19 mouse cellular contexts compared by ENCODE assay signal in the genomic region with DNA sequence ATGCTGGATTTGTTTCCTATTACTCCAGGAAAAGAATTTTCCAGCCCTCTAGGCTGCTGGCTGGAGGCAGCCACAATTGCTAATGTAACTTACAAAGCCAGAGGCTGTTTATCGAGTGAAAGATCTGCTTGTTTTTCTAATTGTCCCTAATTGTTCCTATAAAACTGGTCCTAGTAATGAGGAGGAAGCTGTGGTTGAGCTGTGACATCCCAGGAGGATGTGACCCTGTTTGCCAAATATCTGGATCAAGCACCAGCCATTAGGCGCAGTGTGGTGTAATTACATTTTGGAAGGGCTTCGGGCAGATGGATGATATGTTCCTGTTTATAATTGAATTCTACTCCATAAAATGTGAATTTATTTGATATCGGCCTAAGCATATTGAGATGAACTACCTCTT.
DNase-seq lines count a peak whose midpoint lies in the region; ATAC-seq and TF ChIP-seq lines count a peak whose summit lies in the region.
"Had no signal": no experiment of that assay in that cellular context is flagged by ENCODE, and none has a peak within 500 bp of the region (broad histone marks: within the 10 kb centered on the region; RNA-seq: fewer than 3 reads in every experiment).

No protein-coding gene starts in this region.

- H3K4me3 ChIP-seq in heart, embryonic 10.5 days: no peak overlapping the region
- H3K4me3 ChIP-seq in testis, adult 2 months (ENCODE audit: control insufficient read depth, low read depth, low read length): no peak overlapping the region
- no peak overlapping the region for H3K4me3 ChIP-seq in heart, embryonic 14.5 days (ENCODE audit: control insufficient read depth in 1 of 2, insufficient read depth in 1 of 2, low read depth in 1 of 2, low read length in 2 of 2)
- H3K4me3 ChIP-seq: forebrain, embryonic 15.5 days; hindbrain, embryonic 12.5 days; midbrain, embryonic 15.5 days; neural tube, embryonic 15.5 days; stomach, embryonic 15.5 days had no signal

- no peaks in the 10 kb centered on the region for H3K27me3 ChIP-seq in heart, embryonic 10.5 days (ENCODE audit: insufficient read depth, poor library complexity, severe bottlenecking)
- H3K27me3 ChIP-seq in testis, adult 2 months (ENCODE audit: control insufficient read depth, insufficient read depth, low read length): no peaks in the 10 kb centered on the region
- H3K27me3 ChIP-seq in heart, embryonic 14.5 days (ENCODE audit: control insufficient read depth, insufficient read depth, low read length): no peaks in the 10 kb centered on the region
- H3K27me3 ChIP-seq: forebrain, embryonic 15.5 days; midbrain, embryonic 15.5 days; neural tube, embryonic 15.5 days; Patski; stomach, embryonic 15.5 days had no signal

- 0 out of 2 replicates have a peak overlapping the region, but pooled peaks have one; percentile 10 for H3K9ac ChIP-seq in heart, embryonic 14.5 days (ENCODE audit: low read length)
- H3K9ac ChIP-seq: forebrain, embryonic 15.5 days; hindbrain, embryonic 12.5 days; midbrain, embryonic 15.5 days; neural tube, embryonic 15.5 days; stomach, embryonic 15.5 days had no signal

- TF ChIP-seq CTCF in testis, adult 2 months (IDR thresholded peaks at IDR 0.05; ENCODE audit: control insufficient read depth, insufficient read depth, insufficient replicate concordance, low read depth, low read length): no peak

- no peaks in the 10 kb centered on the region for H3K9me3 ChIP-seq in heart, embryonic 10.5 days
- H3K9me3 ChIP-seq in heart, embryonic 14.5 days (ENCODE audit: control insufficient read depth, low read length): no peaks in the 10 kb centered on the region
- H3K9me3 ChIP-seq: forebrain, embryonic 15.5 days; hindbrain, embryonic 12.5 days; midbrain, embryonic 15.5 days; neural tube, embryonic 15.5 days; stomach, embryonic 15.5 days had no signal

- peak overlapping the region; percentile 86 for H3K27ac ChIP-seq in heart, embryonic 10.5 days
- peak overlapping the region; percentile 46; the same call in 1 of the 2 replicates for H3K27ac ChIP-seq in testis, adult 2 months (ENCODE audit: control insufficient read depth, insufficient read depth, low read depth, low read length)
- peak overlapping the region; percentile 55 to 81 for H3K27ac ChIP-seq in heart, embryonic 14.5 days (replicated peaks in 1 of 2; ENCODE audit: control insufficient read depth in 1 of 2, insufficient read depth in 1 of 2, low read depth in 2 of 2, low read length in 2 of 2)
- H3K27ac ChIP-seq: forebrain, embryonic 15.5 days; hindbrain, embryonic 12.5 days; midbrain, embryonic 15.5 days; stomach, embryonic 15.5 days had no signal

- H3K4me2 ChIP-seq in heart, embryonic 14.5 days (ENCODE audit: low read length): peak overlapping the region; percentile 30; the same call in 1 of the 2 replicates
- H3K4me2 ChIP-seq: forebrain, embryonic 15.5 days; hindbrain, embryonic 12.5 days; liver, embryonic 11.5 days; midbrain, embryonic 15.5 days; neural tube, embryonic 15.5 days; stomach, embryonic 15.5 days had no signal

- WGBS in heart, embryonic 10.5 days: 80% methylated on average over 4 of the region's 4 CpGs
- WGBS in heart, embryonic 14.5 days: 78% methylated on average over 4 of the region's 4 CpGs

- H3K4me1 ChIP-seq in heart, embryonic 10.5 days: peaks cover 76% of the 10 kb centered on the region
- peaks cover 10% of the 10 kb centered on the region for H3K4me1 ChIP-seq in testis, adult 2 months (ENCODE audit: control insufficient read depth, insufficient read depth, low read length)
- peaks cover 56 to 68% of the 10 kb centered on the region in 2 experiments for H3K4me1 ChIP-seq in heart, embryonic 14.5 days (ENCODE audit: control insufficient read depth in 2 of 2, insufficient read depth in 2 of 2, low read length in 2 of 2)
- H3K4me1 ChIP-seq: forebrain, embryonic 15.5 days had no signal

- no peaks in the 10 kb centered on the region for H3K36me3 ChIP-seq in heart, embryonic 10.5 days
- H3K36me3 ChIP-seq in testis, adult 2 months (ENCODE audit: control insufficient read depth, insufficient read depth, low read length): no peaks in the 10 kb centered on the region
- no peaks in the 10 kb centered on the region for H3K36me3 ChIP-seq in heart, embryonic 14.5 days (ENCODE audit: control insufficient read depth, insufficient read depth, low read length)
- H3K36me3 ChIP-seq: forebrain, embryonic 15.5 days; hindbrain, embryonic 12.5 days; midbrain, embryonic 15.5 days; neural tube, embryonic 15.5 days; stomach, embryonic 15.5 days had no signal

- DNase-seq in heart, embryonic 10.5 days (ENCODE audit: low spot score): no peak
- DNase-seq in heart, postnatal 4 days: no peak
- DNase-seq in testis, postnatal 14 days (ENCODE audit: low spot score): no peak
- DNase-seq in urinary bladder, postnatal 25 days (ENCODE audit: low spot score): no peak
- no peak for DNase-seq in lung, postnatal 10 days
- DNase-seq: adrenal gland, postnatal 25 days; cerebellum, adult 2 months; kidney, adult 8-10 months; lung, adult 18-20 months had no signal

- ATAC-seq in heart, embryonic 14.5 days (ENCODE audit: insufficient number of reproducible peaks, insufficient read depth, low FRiP score, low read depth): no peak
- ATAC-seq: activated CD4-positive, CD25-positive, alpha-beta regulatory T cell, adult 4 months; forebrain, embryonic 15.5 days; midbrain, embryonic 15.5 days; Patski had no signal

- no peak for TF ChIP-seq POLR2A in testis, adult 2 months (IDR thresholded peaks at IDR 0.05; ENCODE audit: control insufficient read depth, low read depth, low read length)
